Mouse (Mus musculus): ENCODE measurements at regions not wholly inside any gene's neighbourhood (a gene's known extent, or its start where the extent isn't known, plus 50 kb on each side); places are given as distances from the start of the nearest gene placed in this dataset.

DNA sequence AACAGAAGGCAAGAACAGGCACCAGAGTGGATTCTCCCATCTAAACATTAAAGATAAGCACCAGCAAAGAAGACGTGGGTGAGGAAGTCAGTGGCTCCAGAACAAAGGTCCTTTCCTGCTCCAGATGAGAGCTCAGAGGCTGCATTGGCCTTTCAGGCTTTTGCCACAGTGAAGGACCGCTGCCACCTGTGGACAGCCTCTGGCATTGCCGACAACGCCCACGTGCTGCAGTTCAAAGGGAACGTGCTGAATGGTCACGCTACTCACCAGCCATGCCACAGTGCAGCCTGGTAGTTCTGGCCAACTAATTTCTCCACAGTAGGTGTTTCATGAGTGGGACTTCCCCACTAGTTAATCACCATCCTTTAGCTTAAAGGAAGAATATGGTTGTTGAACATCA, 365.1 kb downstream of the Dmrt2 start:
- DNase-seq (ENCODE audit: low spot score in 2 of 2), result no peak

GRCm38 (mm10) chr19:26051478-26052215, 379.4 kb downstream of the Dmrt2 start:
- DNase-seq (ENCODE audit: low spot score in 2 of 2), result no peak

- DNase-seq (ENCODE audit: low spot score in 2 of 2), result no peak
Measured at GRCm38 (mm10) chr19:26059668-26060067, 387.5 kb downstream of the Dmrt2 start.

DNA sequence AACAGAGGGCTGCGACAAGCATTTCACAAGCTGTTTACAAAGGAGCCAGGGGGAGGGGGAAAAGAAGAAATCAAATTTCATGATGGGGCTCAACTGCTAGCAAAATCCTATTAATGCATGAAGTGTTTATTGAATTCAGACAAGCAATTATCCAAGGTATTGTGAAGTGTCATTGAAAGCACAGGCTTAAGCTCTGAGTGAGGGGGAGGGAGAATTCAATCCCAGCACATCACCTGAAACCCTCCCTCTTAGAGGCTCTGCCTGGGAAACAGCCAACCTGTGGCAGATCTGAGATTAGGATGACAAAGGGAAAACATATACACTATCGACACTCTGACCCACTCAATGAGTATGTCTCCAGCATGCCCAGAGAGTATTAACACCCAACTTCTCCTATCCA, 396.3 kb downstream of the Dmrt2 start:
- DNase-seq (ENCODE audit: low spot score in 2 of 2), result no peak

- DNase-seq (ENCODE audit: low spot score in 2 of 2), result no peak
Measured at GRCm38 (mm10) chr19:26069908-26070307, 397.7 kb downstream of the Dmrt2 start.

GRCm38 (mm10) chr19:26088318-26088717, 416.1 kb downstream of the Dmrt2 start:
- no peak for DNase-seq (ENCODE audit: low spot score in 2 of 2)

- DNase-seq (ENCODE audit: low spot score in 2 of 2), result no peak
Measured at GRCm38 (mm10) chr19:26091386-26091785, 419.2 kb downstream of the Dmrt2 start.

DNA sequence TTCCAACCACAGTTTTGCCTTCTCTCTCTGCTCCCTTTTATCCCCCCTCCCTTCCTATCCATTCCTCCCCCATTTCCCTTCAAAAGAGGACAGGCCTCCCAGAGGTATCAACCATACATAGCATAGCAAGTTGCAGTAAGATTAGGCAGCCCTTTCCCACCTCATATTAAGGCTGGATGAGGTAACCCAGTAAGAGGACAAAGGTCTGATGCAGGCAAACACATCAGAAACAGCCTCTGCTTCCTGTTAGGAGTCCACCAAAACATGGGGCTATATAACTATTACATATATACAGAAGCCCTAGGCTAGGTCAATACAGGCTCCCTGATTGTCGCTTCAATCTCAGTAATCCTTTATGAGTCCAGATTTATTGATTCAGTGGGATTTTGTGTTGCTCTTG, 421.6 kb downstream of the Dmrt2 start:
- DNase-seq (ENCODE audit: low spot score in 2 of 2), result no peak

DNA sequence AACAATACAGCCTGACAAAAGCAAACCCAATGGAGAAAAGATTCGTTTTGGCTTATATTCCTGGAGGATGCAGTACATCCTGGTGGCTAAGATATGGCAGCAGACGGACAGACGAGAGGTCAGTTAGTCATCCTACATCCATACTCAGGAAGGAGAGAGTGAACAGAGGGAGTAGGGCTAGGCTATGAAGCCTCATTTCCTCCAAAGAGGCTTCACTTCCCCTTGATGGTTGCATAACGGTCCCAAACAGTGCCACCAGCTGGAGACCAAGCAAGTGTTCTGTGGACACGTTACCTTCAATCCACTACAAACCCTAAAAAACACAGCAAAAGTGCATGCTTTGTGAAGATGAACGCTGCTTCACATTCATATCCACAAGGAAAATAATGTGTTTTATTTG, 442.1 kb downstream of the Dmrt2 start:
- no peak for DNase-seq (ENCODE audit: low spot score in 2 of 2)

- no peak for DNase-seq (ENCODE audit: low spot score in 2 of 2)
Measured at GRCm38 (mm10) chr19:26128423-26128822, 456.2 kb downstream of the Dmrt2 start.

DNA sequence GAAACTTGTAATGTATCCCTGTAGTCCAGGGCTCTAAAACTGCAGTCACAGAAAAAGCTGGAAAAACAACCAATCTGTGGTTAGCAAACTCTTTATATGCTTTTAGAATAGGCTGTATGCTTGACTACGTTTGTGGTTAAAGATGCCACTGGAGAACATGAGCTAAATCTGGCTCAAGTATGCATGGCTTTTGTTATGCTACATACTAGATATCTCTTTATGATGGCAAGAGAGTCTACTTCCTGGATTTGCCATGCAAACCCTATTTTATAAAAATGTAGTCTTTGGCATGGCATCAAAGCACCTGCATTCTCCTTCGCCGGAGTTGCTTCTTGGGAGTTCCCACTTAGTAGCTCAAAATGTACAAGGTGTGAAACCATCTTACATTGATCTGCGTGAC, 462.2 kb downstream of the Dmrt2 start:
- DNase-seq (ENCODE audit: low spot score in 2 of 2), result no peak

- DNase-seq (ENCODE audit: low spot score in 2 of 2), result no peak
Measured at GRCm38 (mm10) chr19:26135398-26136104, 463.3 kb downstream of the Dmrt2 start.

GRCm38 (mm10) chr19:26140647-26141046, 464.2 kb upstream of the Smarca2 start:
- DNase-seq (ENCODE audit: low spot score in 2 of 2), result no peak

DNA sequence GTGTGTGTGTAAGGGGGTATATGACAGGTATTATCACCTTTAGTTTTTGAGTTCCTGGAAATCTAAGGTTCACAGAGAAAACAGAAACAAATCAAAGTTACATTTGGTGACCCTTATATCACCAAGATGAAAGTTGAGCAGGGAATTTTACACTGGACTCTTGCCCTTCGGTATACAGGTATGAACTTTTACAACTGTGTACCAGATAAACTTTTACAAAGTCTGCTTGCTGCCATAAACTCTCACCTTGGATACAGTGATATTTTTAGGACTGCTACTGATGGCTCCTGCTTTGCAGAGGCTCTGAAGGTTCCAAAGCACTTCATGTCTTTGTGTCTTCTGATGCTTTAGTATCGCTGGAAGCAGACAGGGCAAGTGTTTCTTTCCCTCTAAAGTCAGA, 461.3 kb upstream of the Smarca2 start:
- DNase-seq (ENCODE audit: low spot score in 2 of 2), result no peak

DNA sequence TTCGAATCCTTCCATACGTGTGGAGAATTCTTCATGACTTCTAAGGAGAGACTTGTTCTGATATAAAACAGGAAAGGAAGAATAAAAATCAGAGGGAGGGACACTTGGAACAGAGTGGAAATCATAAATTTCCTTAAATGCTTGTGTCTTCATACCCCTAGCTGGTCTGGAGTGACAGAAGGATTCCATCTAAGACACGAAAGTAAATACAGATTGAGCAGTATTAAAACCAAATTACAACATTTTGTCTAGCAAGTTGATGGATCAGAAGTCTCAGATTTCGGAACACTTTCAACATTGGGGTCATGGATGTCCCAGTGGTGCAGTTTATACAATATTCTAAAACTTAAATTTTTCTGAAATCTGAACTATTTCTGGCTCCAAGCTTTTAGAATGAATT, 453.6 kb upstream of the Smarca2 start:
- no peak for DNase-seq (ENCODE audit: low spot score in 2 of 2)

- DNase-seq (ENCODE audit: low spot score in 2 of 2), result no peak
Measured at GRCm38 (mm10) chr19:26164993-26165392, 439.9 kb upstream of the Smarca2 start.

DNA sequence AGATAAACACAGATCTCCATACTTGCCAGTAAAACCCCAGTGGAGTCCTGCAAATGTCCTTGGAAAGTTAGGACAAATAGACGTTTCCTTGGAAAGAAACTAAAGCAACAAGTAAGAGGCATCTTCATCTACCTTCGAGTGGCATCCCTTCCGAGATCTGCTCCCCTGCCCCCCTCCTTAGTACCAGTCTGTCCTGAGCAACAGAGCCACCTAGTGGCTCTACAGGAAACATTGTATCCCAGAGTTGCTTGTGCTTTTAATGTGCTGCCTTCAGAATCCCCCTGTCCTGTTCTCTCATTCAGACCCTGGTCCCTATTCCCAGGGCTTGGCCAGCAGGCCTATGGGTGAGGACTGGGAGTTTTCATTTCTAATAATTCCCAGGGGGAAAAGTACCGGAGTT, 423.1 kb upstream of the Smarca2 start:
- DNase-seq (ENCODE audit: low spot score in 2 of 2), result no peak

DNA sequence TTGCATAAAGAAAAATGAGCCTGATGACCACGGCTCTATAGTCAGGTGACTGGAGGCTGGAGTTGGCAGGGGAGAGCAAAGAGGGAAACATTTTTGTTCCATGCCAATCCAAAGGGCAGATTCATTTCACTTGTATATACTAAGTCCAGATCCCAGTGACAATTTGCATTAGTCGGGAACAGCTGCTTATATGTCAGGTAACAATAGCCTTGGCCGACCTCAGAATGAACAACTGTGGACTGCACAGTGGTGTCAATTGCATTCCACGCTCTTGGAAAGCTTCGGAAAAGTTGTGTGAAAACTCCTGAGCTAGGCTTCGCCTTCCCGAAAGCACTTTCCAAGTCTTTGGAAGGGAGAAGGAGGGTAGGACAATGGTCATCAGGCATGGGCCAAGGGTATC, 419.8 kb upstream of the Smarca2 start:
- no peak for DNase-seq (ENCODE audit: low spot score in 2 of 2)

GRCm38 (mm10) chr19:26190803-26191202, 414.0 kb upstream of the Smarca2 start:
- no peak for DNase-seq (ENCODE audit: low spot score in 2 of 2)

GRCm38 (mm10) chr19:26193664-26194063, 411.2 kb upstream of the Smarca2 start:
- DNase-seq (ENCODE audit: low spot score in 2 of 2), result no peak

DNA sequence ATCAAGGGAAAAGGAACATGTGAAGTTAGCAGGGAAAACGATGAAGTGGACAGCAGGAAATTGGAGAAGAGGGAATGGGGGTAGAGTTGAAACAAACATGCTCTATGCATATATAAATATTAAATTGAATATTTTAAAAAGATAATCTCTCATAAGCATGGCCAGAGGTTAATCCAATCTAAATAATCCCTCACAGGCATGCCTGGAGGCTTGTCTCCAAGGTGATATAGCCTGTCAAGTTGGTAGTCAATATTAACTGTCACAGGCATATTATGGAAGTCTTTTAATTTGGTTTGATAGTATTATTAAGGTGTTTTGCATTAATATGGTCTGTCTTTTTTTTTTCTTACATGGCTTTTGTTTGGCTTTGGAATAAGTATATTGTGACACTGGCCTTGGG, 396.1 kb upstream of the Smarca2 start:
- DNase-seq (ENCODE audit: low spot score in 2 of 2), result no peak

DNA sequence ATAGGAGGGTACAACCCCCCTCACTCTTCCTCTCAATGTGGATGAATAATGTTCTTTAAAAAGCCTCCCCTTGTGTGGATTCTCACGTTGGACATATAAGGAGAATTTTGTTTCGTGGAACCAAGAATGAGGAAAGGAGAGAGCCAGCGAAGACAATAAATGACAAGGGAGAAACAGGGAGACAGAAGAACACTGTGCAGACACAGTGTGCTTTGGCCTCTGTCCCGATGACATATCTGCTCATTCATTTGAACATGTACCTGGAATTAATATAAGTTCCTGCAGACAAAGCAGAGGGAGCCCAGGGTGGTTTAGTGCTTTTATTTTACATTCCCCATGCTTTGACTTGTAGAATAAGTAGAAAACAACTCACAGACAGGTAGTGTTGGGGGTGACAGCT, 370.3 kb upstream of the Smarca2 start:
- no peak for DNase-seq (ENCODE audit: low spot score in 2 of 2)

GRCm38 (mm10) chr19:26244067-26244466, 360.8 kb upstream of the Smarca2 start:
- DNase-seq (ENCODE audit: low spot score in 2 of 2), result no peak

DNA sequence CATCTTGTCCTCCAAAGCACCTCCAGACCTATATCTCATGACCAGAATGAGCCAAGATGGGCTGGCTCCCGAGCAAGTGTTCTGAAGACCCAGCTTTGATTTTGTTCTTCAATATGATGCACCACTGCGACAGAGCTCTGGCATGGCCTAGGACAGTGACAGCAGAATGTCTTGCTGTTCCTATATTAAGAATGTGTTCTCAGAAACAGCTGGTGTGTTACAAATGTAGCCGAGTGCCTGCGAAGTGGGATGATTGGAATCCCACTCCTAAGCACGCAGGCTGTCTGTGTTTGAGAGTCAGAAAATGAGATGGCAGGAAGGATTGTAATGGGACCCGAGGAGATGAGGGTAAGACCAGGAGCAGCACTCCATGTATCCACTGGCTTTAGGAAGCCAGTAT, 355.1 kb upstream of the Smarca2 start:
- no peak for DNase-seq (ENCODE audit: low spot score in 2 of 2)
